Mouse (Mus musculus): Measurements from ENCODE around the gene Traf2.

Traf2 gene

DNA sequence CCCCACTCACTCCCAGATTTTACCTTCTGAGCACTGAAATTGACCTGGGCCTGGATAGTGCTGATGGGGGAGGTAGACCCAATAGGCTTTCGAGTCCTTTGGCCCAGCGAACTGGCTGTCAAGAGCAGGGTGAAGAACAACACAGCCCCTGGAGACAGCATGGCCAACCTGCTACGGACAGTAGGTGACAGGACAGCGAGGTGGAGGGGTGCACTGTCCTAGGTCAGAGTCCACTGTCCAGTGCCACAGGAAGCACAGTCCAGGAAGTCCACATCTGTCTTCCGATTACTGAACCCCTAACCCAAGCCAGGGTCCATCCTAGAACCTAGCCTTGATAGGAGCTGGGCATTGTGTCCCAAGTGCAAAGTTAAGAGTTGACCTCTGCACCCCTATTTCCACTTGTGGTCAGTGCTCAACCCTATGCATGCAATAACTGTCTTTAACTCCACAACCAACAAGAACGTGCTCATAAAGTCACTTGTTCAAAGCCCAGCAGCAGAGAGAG lies 46.6 kb downstream of the Traf2 start:
- no peak for ATAC-seq (ENCODE audit: insufficient number of reproducible peaks, low FRiP score, low TSS enrichment)

DNA sequence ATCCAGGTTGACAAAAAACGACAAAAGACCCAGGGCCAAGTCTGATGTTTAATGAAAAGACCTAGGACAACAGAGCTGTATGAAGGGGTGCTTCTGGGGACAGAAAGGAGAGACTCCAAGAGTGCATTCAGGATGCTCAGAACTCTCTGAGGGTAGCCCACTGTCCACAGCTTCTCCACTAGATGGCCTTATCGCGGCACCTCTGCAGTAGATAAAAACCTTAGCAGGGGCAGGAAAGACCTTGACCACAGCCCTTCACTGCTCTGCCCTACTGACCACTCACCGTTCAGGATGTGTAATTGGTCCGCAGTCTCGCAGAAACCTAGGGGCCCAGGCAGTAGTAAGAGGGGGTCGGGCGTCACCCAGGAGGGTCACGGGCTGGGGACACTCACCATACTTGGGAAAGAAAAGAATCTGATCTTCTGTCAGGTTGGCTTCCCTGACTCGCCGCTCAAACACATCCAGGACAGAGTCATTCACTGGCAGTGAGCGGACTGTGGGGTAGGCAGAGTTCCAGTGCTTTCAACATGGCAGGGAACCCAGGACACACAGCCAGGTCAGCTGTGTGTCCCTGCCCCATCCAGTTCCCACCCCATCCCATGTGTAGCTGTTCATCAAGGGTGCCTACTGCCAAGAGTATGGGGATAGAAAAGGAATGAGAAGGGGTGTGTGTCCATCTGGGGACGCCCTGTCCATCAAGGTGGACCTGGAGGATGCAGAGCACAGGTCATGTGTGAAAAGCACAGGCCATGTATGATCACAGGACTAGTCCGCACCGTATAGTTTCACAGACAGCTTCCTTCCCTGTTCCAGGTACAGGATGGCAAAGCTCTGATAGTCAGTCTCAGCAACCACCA lies 47.9 kb downstream of the Traf2 start:
- ATAC-seq (ENCODE audit: insufficient number of reproducible peaks, low FRiP score, low TSS enrichment), result no peak

DNA sequence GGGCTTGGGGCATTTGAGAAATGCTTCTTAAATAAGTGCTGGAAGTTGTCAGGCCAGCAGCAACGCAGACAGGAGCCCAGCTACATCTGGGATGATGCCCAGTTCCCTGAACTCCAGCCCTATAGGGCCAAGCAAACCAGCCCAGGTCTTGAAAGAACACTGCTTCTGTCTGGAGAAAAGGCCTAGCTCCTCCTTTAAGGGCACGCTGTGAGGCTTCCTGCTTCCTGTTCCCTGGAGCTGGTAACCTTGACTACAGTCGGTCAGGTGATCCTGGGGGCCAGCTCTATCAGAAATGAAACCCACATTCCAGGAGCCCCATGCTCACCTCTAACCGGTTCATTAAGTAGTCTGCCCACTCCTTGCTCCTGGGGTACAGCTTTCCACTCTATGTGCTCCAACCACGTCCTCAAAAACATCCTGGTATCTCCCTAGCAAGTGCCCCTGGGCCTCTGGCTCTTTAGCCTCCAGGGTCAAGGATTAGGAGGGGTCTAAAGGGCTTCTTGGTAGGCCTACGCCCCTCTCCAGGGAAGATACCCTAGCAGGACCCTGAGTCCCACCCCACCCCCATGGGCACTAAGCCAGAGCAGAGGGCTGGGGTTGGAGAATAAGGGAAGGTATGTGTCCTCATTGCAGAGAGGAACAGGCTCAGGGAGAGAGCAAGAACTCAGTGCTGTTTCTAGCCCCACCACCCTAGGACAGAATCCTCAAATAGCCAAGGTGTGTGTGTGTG lies 48.7 kb downstream of the Traf2 start:
- ATAC-seq (ENCODE audit: insufficient number of reproducible peaks, low FRiP score, low TSS enrichment), result no peak

DNA sequence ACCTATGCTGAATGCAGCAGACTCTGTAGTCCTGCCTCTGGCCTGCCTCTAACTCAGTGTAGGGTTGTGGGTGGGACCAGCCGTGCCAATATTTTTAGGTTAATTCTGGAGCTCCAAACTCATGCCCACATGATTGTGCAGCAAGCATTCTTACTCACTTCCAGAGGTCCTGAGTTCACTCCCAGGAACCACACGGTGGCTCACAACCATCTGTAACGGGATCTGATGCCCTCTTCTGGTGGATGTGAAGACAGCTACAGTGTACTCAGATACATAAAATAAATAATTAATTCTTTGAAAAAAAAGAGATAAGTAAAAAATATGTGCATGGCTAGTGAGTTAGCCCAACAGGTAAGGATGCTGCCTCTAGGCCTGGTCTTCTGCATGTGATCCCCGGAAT lies 50.3 kb downstream of the Traf2 start:
- ATAC-seq (ENCODE audit: insufficient number of reproducible peaks, low FRiP score, low TSS enrichment), result no peak

DNA sequence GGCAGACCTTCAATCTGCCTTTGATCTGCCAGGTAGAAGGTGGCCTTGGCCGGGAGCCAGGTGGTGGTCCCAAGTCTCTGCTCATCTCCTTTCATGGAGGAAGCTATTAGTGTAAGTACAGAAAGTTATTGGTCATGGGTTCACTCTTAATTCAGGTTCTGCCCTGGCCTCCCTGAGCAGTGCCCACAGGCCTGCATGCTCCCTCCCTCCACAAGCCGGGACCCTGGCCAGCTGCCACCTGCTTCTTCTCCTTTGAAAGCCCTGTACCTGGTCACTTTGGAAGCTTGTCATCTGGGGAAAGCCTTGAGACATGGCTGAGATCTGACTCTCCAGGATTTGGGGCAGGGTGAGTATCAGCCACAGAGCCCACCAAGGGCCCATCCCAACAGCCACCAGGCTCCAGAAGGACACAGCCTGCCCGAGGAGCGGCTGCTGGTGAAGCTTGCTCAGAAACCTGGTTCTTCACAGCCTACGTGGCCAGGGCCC lies 53.2 kb downstream of the Traf2 start, which contains the start of gene Lcn12:
TSS of gene Lcn12 (minus strand) at position 436 of the 486 bp plus-strand sequence.
- ATAC-seq (ENCODE audit: insufficient number of reproducible peaks, low FRiP score, low TSS enrichment), result no peak

DNA sequence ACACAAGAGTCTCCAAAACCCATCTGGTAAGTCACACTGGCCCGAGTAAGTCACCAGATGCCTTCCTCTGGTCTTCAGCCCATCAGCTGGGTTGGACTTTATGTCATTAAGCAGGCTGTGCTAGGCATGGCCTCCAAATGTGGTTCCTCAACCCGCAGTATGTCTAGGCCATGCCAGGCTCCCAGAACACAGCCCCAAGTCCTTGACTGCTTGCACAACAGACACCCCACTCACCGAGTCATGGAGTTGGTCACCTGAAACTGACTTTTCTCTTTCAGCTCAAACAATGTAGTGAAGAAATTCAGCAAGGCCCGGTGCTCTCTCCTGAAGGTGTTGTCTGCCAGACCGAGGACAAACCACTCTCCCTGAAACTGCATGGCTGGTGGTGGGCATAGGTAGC lies 53.8 kb downstream of the Traf2 start:
- no peak for ATAC-seq (ENCODE audit: insufficient number of reproducible peaks, low FRiP score, low TSS enrichment)

DNA sequence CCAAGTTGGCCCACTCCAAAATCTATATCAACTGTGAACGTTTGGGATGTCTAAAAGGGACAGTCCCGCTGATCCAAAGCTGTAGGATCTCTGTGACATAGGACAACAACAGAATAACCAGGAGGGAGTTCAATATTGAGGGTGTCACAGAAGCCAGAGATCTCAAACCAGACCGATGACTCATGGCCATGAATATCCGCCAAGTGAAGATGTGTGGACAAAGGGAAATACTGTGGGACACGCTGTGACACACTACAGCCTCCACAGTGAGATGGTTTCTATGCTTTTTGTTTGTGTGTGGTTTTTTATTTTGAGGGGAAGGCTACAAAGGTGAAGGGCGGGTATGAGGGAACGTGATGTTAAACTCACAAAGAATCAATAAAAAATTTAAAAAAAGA lies 58.1 kb downstream of the Traf2 start:
- no peak for ATAC-seq (ENCODE audit: insufficient number of reproducible peaks, low FRiP score, low TSS enrichment)

DNA sequence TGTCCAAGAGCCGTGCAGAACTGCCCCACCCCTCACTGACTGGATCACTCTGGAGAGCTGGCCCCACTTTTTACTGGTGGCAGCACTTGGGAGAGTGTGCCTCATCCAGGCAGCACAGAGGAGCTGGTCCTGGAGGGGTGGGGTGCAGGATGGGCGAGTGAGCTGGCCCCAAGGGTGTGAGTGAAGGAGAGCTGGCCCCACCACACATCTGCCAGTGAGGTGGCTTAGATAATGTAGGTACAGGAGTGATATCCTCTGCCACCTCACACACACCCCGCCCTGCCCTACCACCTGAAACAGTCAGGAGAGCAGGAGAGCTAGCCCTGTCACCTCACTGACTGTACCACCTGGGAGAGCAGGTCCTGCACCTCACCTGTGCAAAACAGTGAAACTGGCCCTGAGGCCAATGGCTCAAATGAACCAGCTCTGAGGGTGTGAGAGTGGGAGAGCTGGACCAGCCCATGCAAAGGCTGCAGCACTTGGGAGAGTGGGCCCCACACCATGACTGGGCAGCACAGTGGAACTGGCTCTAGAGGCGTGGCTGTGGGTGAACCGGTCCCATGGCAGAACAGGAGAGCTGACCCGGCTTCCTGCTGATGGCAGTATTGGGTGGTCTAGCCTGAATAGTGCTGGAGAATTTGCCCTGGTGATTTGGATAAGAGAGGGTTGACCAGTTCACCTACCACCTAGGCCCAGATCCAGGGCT lies 58.6 kb downstream of the Traf2 start:
- no peak for ATAC-seq (ENCODE audit: insufficient number of reproducible peaks, low FRiP score, low TSS enrichment)

DNA sequence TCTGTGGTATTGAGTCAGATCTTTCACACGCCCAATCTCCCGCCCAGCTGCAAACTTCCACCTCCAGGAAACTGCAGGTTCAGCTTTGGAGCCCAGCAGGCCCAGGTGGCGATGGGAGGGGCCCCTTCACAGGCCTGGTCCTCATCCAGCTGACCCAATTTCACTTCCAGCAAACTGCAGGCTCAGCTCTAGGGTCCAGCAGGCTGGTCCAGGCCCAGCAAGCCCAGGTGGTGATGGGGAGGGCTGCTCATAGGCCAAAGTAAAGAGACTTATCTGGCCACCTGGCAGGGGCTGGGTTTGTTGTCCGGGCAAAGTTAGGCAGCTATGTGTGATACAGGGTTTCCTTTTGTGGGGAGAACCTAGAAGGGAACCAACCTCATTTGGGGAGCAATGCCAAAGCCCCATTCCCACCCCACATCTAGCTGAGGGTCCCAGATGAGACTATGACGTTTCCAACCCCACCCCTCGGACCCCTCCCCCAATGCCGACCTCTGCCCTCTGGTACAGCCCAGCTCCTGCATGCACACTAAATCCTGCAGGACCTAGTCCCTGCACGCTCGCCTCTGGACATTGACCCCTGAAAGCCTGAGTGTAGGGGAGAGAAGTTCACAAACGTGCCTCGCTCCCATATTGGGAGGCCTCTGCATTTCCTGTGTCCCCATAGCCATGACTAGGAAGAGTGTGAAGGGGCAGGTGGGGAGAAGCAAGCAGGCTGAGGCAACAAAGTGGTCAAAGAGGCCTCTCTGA lies 61.7 kb downstream of the Traf2 start:
- ATAC-seq (ENCODE audit: insufficient number of reproducible peaks, low FRiP score, low TSS enrichment), result peak; percentile 79

DNA sequence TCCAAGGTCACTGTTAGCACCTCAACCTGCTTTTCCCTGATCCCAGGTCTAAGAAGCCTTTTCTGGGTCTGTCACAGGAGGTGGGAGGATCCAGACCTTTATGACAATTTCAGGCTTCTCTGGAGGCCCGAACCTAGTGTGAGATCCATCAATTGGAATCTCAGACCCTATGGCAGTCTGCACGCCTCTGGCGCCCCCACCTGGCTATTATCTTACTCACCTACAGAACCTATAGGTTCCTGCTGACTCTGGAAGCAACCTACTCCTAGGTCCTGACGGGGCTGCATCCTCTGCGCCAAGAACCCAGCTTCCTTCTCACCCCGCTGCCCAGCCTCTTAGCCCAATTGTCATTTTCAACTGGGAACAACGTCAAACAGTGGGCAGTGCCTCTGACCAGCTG lies 63.8 kb downstream of the Traf2 start:
- no peak for ATAC-seq (ENCODE audit: insufficient number of reproducible peaks, low FRiP score, low TSS enrichment)

DNA sequence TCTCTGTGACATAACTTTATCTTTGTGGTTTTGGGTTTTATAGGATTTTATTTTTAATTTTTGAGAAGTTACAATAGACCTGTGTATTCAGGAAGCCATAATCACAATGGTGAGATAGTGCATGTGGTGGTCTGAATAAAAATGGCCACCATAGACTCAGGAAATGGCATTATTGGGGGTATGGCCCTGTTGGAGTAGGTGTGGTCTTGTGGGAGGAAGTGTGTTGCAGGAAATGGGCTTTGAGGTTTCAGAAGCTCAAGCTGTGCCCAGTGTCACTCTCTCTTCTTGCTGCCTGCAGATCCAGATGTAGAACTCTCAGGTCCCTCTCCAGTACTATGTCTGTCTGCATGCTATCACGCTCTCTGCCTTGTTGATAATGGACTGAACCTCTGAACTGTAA lies 66.2 kb downstream of the Traf2 start:
- no peak for ATAC-seq (ENCODE audit: insufficient number of reproducible peaks, low FRiP score, low TSS enrichment)

DNA sequence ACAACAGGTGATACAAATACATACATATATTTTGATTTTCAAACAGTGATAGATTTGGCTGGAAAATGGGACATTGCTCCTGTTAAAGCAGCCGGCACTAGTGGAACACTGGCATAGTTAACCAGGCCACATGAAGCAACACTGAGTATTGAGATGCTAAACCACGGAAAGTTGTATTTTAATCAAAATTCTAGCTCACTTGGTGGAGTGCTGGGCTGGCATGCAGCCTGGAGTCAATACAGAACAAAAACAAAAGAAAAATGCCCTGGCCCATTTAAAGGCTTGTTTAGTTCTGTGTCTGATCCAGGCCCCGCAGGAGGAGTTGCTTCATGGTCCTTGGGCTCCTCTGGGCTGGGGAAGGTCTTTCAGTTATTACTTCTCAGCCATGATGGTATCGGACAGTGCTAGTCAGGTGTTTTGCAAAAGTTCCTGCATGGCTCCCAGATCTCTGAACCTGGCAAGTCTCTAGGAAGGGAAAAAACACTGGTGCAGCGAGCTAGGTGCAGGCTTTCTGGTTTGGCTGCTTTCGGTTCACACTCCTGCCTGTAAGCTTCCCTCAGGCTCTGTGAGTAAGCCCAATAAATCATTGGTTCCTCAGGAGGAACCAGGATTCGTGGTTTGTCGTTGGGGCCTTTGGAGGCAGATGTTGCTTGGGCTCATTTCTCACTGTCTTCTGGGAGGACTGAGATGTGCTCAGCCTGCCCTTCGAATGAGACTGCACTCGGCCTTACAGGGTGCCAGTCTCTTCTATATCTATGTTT lies 67.0 kb downstream of the Traf2 start:
- ATAC-seq (ENCODE audit: insufficient number of reproducible peaks, low FRiP score, low TSS enrichment), result no peak

DNA sequence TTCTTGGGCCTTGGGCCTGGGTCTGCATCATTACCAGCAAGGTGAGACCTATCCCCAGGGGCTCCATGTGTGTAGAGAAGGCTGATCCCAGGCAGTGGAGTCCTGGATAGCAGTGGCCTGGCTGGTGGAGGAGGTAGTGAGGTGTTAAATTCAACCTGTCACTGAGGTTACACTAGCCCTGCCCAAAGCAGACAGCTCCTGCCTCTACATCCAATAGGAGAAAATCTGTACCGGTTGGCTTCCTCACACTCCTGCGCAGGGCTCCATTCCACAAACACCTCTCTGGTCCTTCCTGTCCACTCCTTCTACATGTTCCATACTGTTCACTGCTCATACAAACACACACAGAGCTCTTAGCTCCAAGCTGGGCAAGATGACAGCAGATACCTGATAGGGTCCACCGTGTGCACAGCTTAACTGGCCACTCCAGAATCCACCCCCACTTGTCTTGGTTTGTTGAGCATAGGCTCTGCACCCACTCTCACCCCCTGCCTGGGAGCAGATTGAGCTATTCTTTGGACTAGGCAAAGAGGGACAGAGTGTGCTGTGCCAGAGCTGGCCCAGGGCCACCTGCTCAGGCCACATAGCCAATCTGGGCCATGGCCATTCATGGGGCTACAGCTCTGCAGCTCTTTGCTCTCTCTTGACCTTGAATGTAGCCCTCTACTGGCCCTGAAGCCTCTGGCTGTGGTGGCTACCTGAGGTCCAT lies 68.6 kb downstream of the Traf2 start:
- peak; percentile 83 for ATAC-seq (ENCODE audit: insufficient number of reproducible peaks, low FRiP score, low TSS enrichment)

DNA sequence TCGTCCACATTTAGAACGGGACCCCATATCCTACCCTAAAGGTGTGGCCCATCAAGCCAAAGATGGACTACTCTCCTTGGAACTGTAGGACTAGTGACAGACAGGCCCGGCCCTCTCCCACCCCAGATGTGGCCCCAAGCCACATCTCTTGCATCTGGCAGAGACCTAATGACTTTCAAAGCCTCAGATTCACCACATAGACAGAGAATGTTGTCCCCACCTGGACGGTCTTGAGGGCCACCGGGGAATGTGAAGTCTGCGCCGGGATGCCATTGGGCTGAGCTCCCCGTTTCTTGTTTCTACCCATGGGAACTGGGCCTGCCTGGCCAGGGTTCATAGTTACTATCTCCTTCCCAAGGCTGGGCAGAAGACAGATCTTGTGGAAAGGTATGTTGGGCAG lies 69.2 kb downstream of the Traf2 start:
- ATAC-seq (ENCODE audit: insufficient number of reproducible peaks, low FRiP score, low TSS enrichment), result no peak

DNA sequence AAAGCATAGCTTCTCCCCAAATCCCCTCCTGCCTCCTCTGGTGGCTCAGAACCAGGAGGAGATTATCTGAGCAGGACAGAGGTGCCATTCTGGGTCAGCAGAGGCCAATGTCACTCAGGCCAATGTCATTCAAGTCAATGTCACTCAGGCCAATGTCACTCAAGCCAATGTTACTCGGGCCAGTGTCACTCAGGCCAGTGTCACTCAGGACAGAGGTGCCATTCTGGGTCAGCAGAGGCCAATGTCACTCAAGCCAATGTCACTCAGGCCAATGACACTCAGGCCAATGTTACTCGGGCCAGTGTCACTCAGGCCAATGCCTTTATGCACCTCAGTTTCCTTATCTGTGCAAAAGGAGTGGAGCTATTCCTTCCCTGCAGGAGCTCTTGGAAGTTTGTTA lies 74.2 kb downstream of the Traf2 start:
- ATAC-seq (ENCODE audit: insufficient number of reproducible peaks, low FRiP score, low TSS enrichment), result no peak

DNA sequence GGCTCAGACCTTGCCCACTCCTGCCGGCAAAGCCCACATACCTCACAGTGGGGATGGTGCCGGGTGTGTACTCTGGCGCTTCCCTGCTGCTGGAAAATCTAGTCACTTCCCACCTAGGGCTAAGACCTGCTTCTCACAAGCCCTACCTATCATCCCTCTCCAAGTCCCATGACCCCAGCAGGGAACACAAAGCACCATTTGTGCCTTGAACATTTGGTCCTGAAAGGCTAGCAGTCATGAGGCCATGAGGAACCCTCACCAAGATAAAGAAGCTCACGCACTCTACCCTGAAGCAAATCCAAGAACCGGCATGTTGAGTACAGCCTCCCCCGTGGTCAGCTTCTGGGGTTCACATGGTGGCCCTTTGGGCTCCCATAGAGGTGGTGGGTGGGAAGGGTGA lies 76.8 kb downstream of the Traf2 start, which contains the start of gene Ptgds:
TSS of gene Ptgds (minus strand) at position 78 of the 400 bp plus-strand sequence.
- no peak for ATAC-seq (ENCODE audit: insufficient number of reproducible peaks, low FRiP score, low TSS enrichment)

DNA sequence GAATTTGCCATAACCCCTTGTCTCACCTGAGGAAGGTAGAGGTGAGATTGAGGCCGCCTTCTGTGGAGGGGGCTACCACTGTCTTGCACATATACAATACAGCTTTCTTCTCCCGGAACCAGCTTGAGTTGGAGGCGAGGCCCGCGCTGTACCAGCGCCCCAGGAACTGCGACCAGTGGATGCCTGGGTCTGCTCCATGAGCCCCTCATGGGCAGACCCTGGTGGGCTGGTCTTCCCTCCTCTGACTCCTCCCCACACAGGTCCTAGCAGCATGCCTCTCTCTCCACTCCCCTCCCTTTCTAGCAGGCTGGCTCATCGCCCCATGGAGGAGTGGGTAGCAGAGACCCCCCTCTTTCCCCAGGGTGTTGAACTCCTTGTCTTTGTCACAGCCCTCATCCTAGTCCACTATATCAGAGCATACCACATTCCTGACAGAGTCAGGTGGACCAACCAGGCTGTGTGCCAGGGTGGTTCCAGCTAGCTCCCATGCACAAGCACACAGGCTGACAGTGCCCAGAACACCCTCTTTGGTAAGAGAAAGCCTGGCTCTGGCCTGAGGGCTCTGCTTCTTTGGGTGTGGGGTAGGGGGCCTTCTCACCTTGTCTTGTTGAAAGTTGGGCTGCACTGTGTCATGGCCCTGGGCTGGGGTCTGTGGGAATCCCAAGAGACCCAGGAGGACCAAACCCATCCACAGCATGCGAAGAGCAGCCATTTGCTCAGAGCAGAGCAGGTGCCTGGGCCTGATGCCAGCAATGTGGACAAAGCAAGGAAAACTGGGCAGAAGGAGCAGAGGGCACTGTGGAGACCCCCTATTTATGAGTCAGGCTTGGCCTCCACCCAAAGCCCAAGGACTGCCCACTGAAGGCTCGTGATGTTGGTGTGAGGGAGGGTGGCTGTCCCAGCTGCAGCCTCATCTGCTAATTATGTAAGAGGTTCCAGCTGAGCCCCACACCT lies 77.5 kb downstream of the Traf2 start:
- ATAC-seq (ENCODE audit: insufficient number of reproducible peaks, low FRiP score, low TSS enrichment), result peak; percentile 42; the same call in 1 of the 2 replicates
